Mouse (Mus musculus): ENCODE measurements around the gene P3h2.

DNA sequence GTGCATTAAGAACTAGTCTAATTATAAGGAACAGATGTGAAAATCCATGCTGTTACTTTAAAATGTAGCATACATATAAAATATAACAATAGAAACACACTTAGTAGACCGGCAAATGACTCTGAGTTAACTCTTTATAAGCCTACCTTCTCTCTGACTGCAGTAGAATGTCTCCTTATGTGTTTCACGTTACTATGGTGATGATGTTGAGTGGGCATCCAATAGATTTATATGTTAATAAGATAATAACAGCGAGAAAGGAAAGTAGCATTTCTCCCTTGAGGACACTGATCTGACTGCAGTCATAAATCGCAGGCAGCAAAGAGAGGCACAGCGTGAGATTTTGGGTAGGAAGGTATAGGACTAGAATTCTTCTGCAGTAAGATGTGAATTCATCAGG is 81.0 kb downstream of the P3h2 start:
- TF ChIP-seq CTCF (IDR thresholded peaks at IDR 0.05; ENCODE audit: low read depth) (no peak), EP300 (IDR thresholded peaks at IDR 0.05; ENCODE audit: low read depth) (no peak)

Measured in heart, postnatal 0 days (tissue).